Mouse (Mus musculus): Measurements from ENCODE around the gene Fubp3.
"Not testable (repeated sequence)": the region's sequence is repeated elsewhere in the genome, so short reads cannot be mapped to it uniquely, and the experiment has no call there.

Gene Fubp3

GRCm38 (mm10) chr2:31572051-31572914 lies at the start of gene Fubp3:
Gene Fubp3, plus strand, starts transcription at chr2:31572651.
- peak; percentile 96 to 97 for DNase-seq (ENCODE audit: inconsistent age in 2 of 2, low spot score in 1 of 2)

- DNase-seq (ENCODE audit: inconsistent age in 2 of 2, low spot score in 1 of 2) = peak; percentile 83 to 86
Observed at GRCm38 (mm10) chr2:31524641-31525040, 47.8 kb upstream of the Fubp3 start.

- DNase-seq (ENCODE audit: inconsistent age in 2 of 2, low spot score in 1 of 2) = no peak
Observed at GRCm38 (mm10) chr2:31525778-31526177, 46.7 kb upstream of the Fubp3 start.

- DNase-seq (ENCODE audit: inconsistent age in 2 of 2, low spot score in 1 of 2) = no peak
Observed at GRCm38 (mm10) chr2:31530201-31530600, 42.2 kb upstream of the Fubp3 start.

- no peak for DNase-seq (ENCODE audit: inconsistent age in 2 of 2, low spot score in 1 of 2)
Observed at GRCm38 (mm10) chr2:31537054-31537453, 35.4 kb upstream of the Fubp3 start.

- no peak for DNase-seq (ENCODE audit: inconsistent age in 2 of 2, low spot score in 1 of 2)
Observed at GRCm38 (mm10) chr2:31538745-31539144, 33.7 kb upstream of the Fubp3 start.

- DNase-seq (ENCODE audit: inconsistent age in 2 of 2, low spot score in 1 of 2) = no peak
Observed at GRCm38 (mm10) chr2:31541581-31541980, 30.9 kb upstream of the Fubp3 start.

GRCm38 (mm10) chr2:31547726-31548125 lies 24.7 kb upstream of the Fubp3 start:
- DNase-seq (ENCODE audit: inconsistent age in 2 of 2, low spot score in 1 of 2) = no peak

- no peak for DNase-seq (ENCODE audit: inconsistent age in 2 of 2, low spot score in 1 of 2)
Observed at GRCm38 (mm10) chr2:31550503-31550902, 21.9 kb upstream of the Fubp3 start.

GRCm38 (mm10) chr2:31551351-31551750 lies 21.1 kb upstream of the Fubp3 start:
- DNase-seq (ENCODE audit: inconsistent age in 2 of 2, low spot score in 1 of 2) = not testable (repeated sequence)

GRCm38 (mm10) chr2:31551971-31552370 lies 20.5 kb upstream of the Fubp3 start:
- no peak for DNase-seq (ENCODE audit: inconsistent age in 2 of 2, low spot score in 1 of 2)

GRCm38 (mm10) chr2:31554619-31555018 lies 17.8 kb upstream of the Fubp3 start:
- DNase-seq (ENCODE audit: inconsistent age in 2 of 2, low spot score in 1 of 2) = no peak

- DNase-seq (ENCODE audit: inconsistent age in 2 of 2, low spot score in 1 of 2) = peak; percentile 20 to 66
Observed at GRCm38 (mm10) chr2:31572915-31573635, 624 bp downstream of the Fubp3 start.

GRCm38 (mm10) chr2:31581617-31582016 lies 9.2 kb downstream of the Fubp3 start:
- no peak for DNase-seq (ENCODE audit: inconsistent age in 2 of 2, low spot score in 1 of 2)

GRCm38 (mm10) chr2:31591799-31592484 lies 19.5 kb downstream of the Fubp3 start:
- DNase-seq (ENCODE audit: inconsistent age in 2 of 2, low spot score in 1 of 2) = peak in 1 of 2 experiments; percentile 38

- no peak for DNase-seq (ENCODE audit: inconsistent age in 2 of 2, low spot score in 1 of 2)
Observed at GRCm38 (mm10) chr2:31607555-31607954, 35.1 kb downstream of the Fubp3 start.

- no peak for DNase-seq (ENCODE audit: inconsistent age in 2 of 2, low spot score in 1 of 2)
Observed at GRCm38 (mm10) chr2:31609859-31610261, 37.4 kb downstream of the Fubp3 start.

- no peak for DNase-seq (ENCODE audit: inconsistent age in 2 of 2, low spot score in 1 of 2)
Observed at GRCm38 (mm10) chr2:31610922-31611321, 38.5 kb downstream of the Fubp3 start.

- no peak for DNase-seq (ENCODE audit: inconsistent age in 2 of 2, low spot score in 1 of 2)
Observed at GRCm38 (mm10) chr2:31611400-31611799, 38.9 kb downstream of the Fubp3 start.

GRCm38 (mm10) chr2:31612627-31613026 lies 40.2 kb downstream of the Fubp3 start:
- no peak for DNase-seq (ENCODE audit: inconsistent age in 2 of 2, low spot score in 1 of 2)

- no peak for DNase-seq (ENCODE audit: inconsistent age in 2 of 2, low spot score in 1 of 2)
Observed at GRCm38 (mm10) chr2:31613781-31614180, 41.3 kb downstream of the Fubp3 start.
